Mouse (Mus musculus): Measurements from ENCODE around the gene 9530077C05Rik.

The 9530077C05Rik gene

GRCm38 (mm10) chr9:22403501-22403900 is 7.8 kb upstream of the 9530077C05Rik start:
- CTCF ChIA-PET = interaction anchor here in 1 of 4 experiments (0.6 kb wide), 1 partner anchor 13 kb away, joined by 9 read pairs; no protein-coding TSS in a partner anchor

GRCm38 (mm10) chr9:22405414-22405813 is 5.9 kb upstream of the 9530077C05Rik start:
- ChIA-PET POLR2A (interaction anchor here in 2 of 4 experiments (1.2 to 2.9 kb wide), 2 partner anchors 16 to 17 kb away, joined by 3 to 10 read pairs; partner anchors contain the start of gene Anln (in 1 of the 2)), CTCF (no interaction called here)

More at GRCm38 (mm10) chr9:22403501-22403900, 7.8 kb upstream of the 9530077C05Rik start:
- POLR2A ChIA-PET = interaction anchor here in 2 of 4 experiments (2.9 to 3.3 kb wide), 2 partner anchors 14 to 15 kb away, joined by 10 to 21 read pairs; partner anchors contain the start of gene Anln (in 2 of the 2)

GRCm38 (mm10) chr9:22407633-22408032 is 3.7 kb upstream of the 9530077C05Rik start:
- POLR2A ChIA-PET = interaction anchor here in 2 of 4 experiments (0.7 to 6.1 kb wide), 4 partner anchors 18 to 148 kb away, joined by 3 to 54 read pairs (median 7); partner anchors contain the start of genes Anln (in 2 of the 2) and Zfp599 (in 1 of the 2)
- CTCF ChIA-PET = interaction anchor here in 3 of 4 experiments (0.6 to 4.3 kb wide), 11 partner anchors 10 to 341 kb away, joined by 3 to 19 read pairs (median 4); partner anchors contain the start of gene Pigyl (in 1 of the 3)

- POLR2A ChIA-PET = interaction anchor here in 3 of 4 experiments (0.7 to 6.1 kb wide), 7 partner anchors 9 to 81 kb away, joined by 3 to 54 read pairs (median 5); partner anchors contain the start of gene Anln (in 3 of the 3)
- CTCF ChIA-PET = interaction anchor here (0.6 to 4.3 kb wide), 20 partner anchors 11 to 396 kb away, joined by 3 to 19 read pairs (median 4); partner anchors contain the start of genes Pigyl (in 1 of the 4) and Zfp599 (in 1 of the 4)
These were observed 3.0 kb upstream of the 9530077C05Rik start for GRCm38 (mm10) chr9:22408344-22408743.

- POLR2A ChIA-PET = interaction anchor here in 3 of 4 experiments (0.7 to 6.1 kb wide), 12 partner anchors 11 to 253 kb away, joined by 3 to 54 read pairs (median 5); partner anchors contain the start of genes Anln (in 3 of the 3) and Pigyl (in 1 of the 3)
- CTCF ChIA-PET = interaction anchor here (0.6 to 4.3 kb wide), 19 partner anchors 12 to 755 kb away, joined by 3 to 19 read pairs (median 3); partner anchors contain the start of genes Pigyl (in 1 of the 4) and Rp9 (in 1 of the 4)
These were observed 1.8 kb upstream of the 9530077C05Rik start for GRCm38 (mm10) chr9:22409501-22409900.

GRCm38 (mm10) chr9:22416187-22416586 is 4.9 kb downstream of the 9530077C05Rik start:
- ChIA-PET CTCF (no interaction called here), POLR2A (interaction anchor here in 1 of 4 experiments (1.5 kb wide), 1 partner anchor 70 kb away, joined by 3 read pairs; no protein-coding TSS in a partner anchor)

GRCm38 (mm10) chr9:22417547-22417946 is 6.2 kb downstream of the 9530077C05Rik start:
- ChIA-PET CTCF (no interaction called here), POLR2A (interaction anchor here in 1 of 4 experiments (0.7 to 1.5 kb wide), 2 partner anchors 69 to 157 kb away, joined by 3 read pairs; no protein-coding TSS in a partner anchor)

- POLR2A ChIA-PET = interaction anchor here in 1 of 4 experiments (1.0 kb wide), 1 partner anchor 10 kb away, joined by 4 read pairs; no protein-coding TSS in a partner anchor
- CTCF ChIA-PET = no interaction called here
These were observed 8.6 kb downstream of the 9530077C05Rik start for GRCm38 (mm10) chr9:22419877-22420276.

- POLR2A ChIA-PET = interaction anchor here in 2 of 4 experiments (1.0 to 1.1 kb wide), 2 partner anchors 9 to 10 kb away, joined by 3 to 4 read pairs; no protein-coding TSS in a partner anchor
- CTCF ChIA-PET = no interaction called here
These were observed 9.2 kb downstream of the 9530077C05Rik start for GRCm38 (mm10) chr9:22420491-22420890.

- ChIA-PET CTCF (interaction anchor here in 1 of 4 experiments (2.0 kb wide), 1 partner anchor 11 kb away, joined by 5 read pairs; the partner anchor contains the start of gene 9530077C05Rik), POLR2A (no interaction called here)
These were observed 11.2 kb downstream of the 9530077C05Rik start for GRCm38 (mm10) chr9:22422559-22422958.

GRCm38 (mm10) chr9:22423507-22423906 is 12.2 kb downstream of the 9530077C05Rik start:
- POLR2A ChIA-PET = interaction anchor here in 2 of 4 experiments (0.7 to 3.5 kb wide), 4 partner anchors 12 to 151 kb away, joined by 3 to 14 read pairs (median 8); partner anchors contain the start of gene 9530077C05Rik (in 2 of the 2)
- CTCF ChIA-PET = interaction anchor here in 3 of 4 experiments (1.5 to 2.6 kb wide), 3 partner anchors 12 kb away, joined by 5 to 10 read pairs (median 6); partner anchors contain the start of gene 9530077C05Rik (in 3 of the 3)

- ChIA-PET CTCF (interaction anchor here in 3 of 4 experiments (1.5 to 2.6 kb wide), 3 partner anchors 13 kb away, joined by 5 to 10 read pairs (median 6); partner anchors contain the start of gene 9530077C05Rik (in 3 of the 3)), POLR2A (interaction anchor here in 2 of 4 experiments (0.7 to 3.5 kb wide), 5 partner anchors 13 to 151 kb away, joined by 3 to 14 read pairs (median 7); partner anchors contain the start of gene 9530077C05Rik (in 2 of the 2))
These were observed 12.9 kb downstream of the 9530077C05Rik start for GRCm38 (mm10) chr9:22424196-22424595.

- CTCF ChIA-PET = interaction anchor here (0.6 to 2.6 kb wide), 5 partner anchors 13 to 299 kb away, joined by 3 to 10 read pairs (median 5); partner anchors contain the start of gene 9530077C05Rik (in 3 of the 4)
- POLR2A ChIA-PET = interaction anchor here in 3 of 4 experiments (0.6 to 3.5 kb wide), 6 partner anchors 13 to 230 kb away, joined by 4 to 14 read pairs (median 7); partner anchors contain the start of gene 9530077C05Rik (in 2 of the 3)
These were observed 13.4 kb downstream of the 9530077C05Rik start for GRCm38 (mm10) chr9:22424719-22425118.

- CTCF ChIA-PET = interaction anchor here in 2 of 4 experiments (0.7 to 1.3 kb wide), 3 partner anchors 17 to 263 kb away, joined by 3 to 6 read pairs (median 5); partner anchors contain the start of gene 9530077C05Rik (in 1 of the 2)
These were observed 16.8 kb downstream of the 9530077C05Rik start for GRCm38 (mm10) chr9:22428028-22428665.

GRCm38 (mm10) chr9:22428666-22429410 is 17.5 kb downstream of the 9530077C05Rik start:
- CTCF ChIA-PET = interaction anchor here in 2 of 4 experiments (1.1 to 1.3 kb wide), 2 partner anchors 17 to 21 kb away, joined by 3 to 5 read pairs; partner anchors contain the start of gene 9530077C05Rik (in 1 of the 2)
- POLR2A ChIA-PET = interaction anchor here in 1 of 4 experiments (1.1 kb wide), 1 partner anchor 17 kb away, joined by 4 read pairs; the partner anchor contains the start of gene 9530077C05Rik

More at GRCm38 (mm10) chr9:22428028-22428665, 16.8 kb downstream of the 9530077C05Rik start:
- POLR2A ChIA-PET = interaction anchor here in 1 of 4 experiments (1.1 kb wide), 1 partner anchor 16 kb away, joined by 4 read pairs; the partner anchor contains the start of gene 9530077C05Rik

- POLR2A ChIA-PET = interaction anchor here in 3 of 4 experiments (0.7 to 1.5 kb wide), 11 partner anchors 9 to 241 kb away, joined by 3 to 6 read pairs (median 3); partner anchors contain the start of genes 9530077C05Rik (in 2 of the 3) and Zfp599 (in 1 of the 3)
- CTCF ChIA-PET = interaction anchor here in 3 of 4 experiments (0.6 to 1.6 kb wide), 5 partner anchors 15 to 595 kb away, joined by 3 to 7 read pairs (median 3); partner anchors contain the start of gene 9530077C05Rik (in 1 of the 3)
These were observed 18.4 kb downstream of the 9530077C05Rik start for GRCm38 (mm10) chr9:22429533-22430241.

Data from embryonic stem cell, embryonic (primary cell).